Mouse (Mus musculus) lung, embryonic 14.5 days (tissue): ENCODE results near the gene Ifi202b. TPM values are rescaled to one million over a fixed set of nuclear protein-coding genes. Genes with fewer than 3 reads are reported as not detected.
"Not testable (repeated sequence)": the region's sequence is repeated elsewhere in the genome, so short reads cannot be mapped to it uniquely, and the experiment has no call there.

Experiments used
- ATAC-seq: fragments of 200-750 bp; cut with Nextera tagmentation; 2 replicates; pipeline ENCODE4 v1.8.0; 2017; ENCODE audit warnings: mild to moderate bottlenecking, moderate TSS enrichment, moderate library complexity; ENCODE audit not compliant: insufficient read depth
- DNase-seq: peaks from one replicate; pipeline ENCODE4 v3.0.0-alpha.2; 2015
- H3K27ac ChIP-seq: fragments of 300-500 bp; sonication (generic); 2 replicates; pipeline ENCODE4 v1.5.1; 2014; ENCODE audit warnings: low read depth, mild to moderate bottlenecking, moderate library complexity
- H3K27me3 ChIP-seq: fragments of 300-500 bp; sonication (generic); 2 replicates; pipeline ENCODE4 v1.6.1; 2014; ENCODE audit warnings: low read length, control low read depth; ENCODE audit not compliant: insufficient read depth
- H3K36me3 ChIP-seq: fragments of 300-500 bp; sonication (generic); 2 replicates; pipeline ENCODE4 v1.6.1; 2014; ENCODE audit warnings: control low read depth; ENCODE audit not compliant: insufficient read depth
- H3K4me1 ChIP-seq: fragments of 300-500 bp; sonication (generic); 2 replicates; pipeline ENCODE4 v1.6.1; 2014; ENCODE audit warnings: antibody characterized with exemption, control low read depth; ENCODE audit not compliant: insufficient read depth
- H3K4me2 ChIP-seq: fragments of 300-500 bp; sonication (generic); 2 replicates; pipeline ENCODE4 v1.6.1; 2014; ENCODE audit warnings: mild to moderate bottlenecking
- H3K4me3 ChIP-seq: fragments of 300-500 bp; sonication (generic); 2 replicates; pipeline ENCODE4 v1.5.1; 2014; ENCODE audit warnings: low read depth, low read length
- H3K9ac ChIP-seq: fragments of 300-500 bp; sonication (generic); 2 replicates; pipeline ENCODE4 v1.6.1; 2014
- H3K9me3 ChIP-seq: fragments of 300-500 bp; sonication (generic); 2 replicates; pipeline ENCODE4 v1.6.1; 2016; ENCODE audit warnings: low read depth, low read length, control low read depth
- CTCF ChIP-seq: IDR thresholded peaks from 2 replicates; pipeline ENCODE4 v1.5.1; 2016; ENCODE audit warnings: antibody characterized with exemption, low read depth
- WGBS: fragments of 180-500 bp; shearing (Covaris S2); extraction: QIAGEN DNeasy Blood & Tissue Kit; methylation state at CpG from one replicate; pipeline ENCODE4 v1.1.7; 2014; 5-methylcytosine and 5-hydroxymethylcytosine counted together
- polyA plus RNA-seq: library from polyadenylated mRNA; unstranded; fragments of >200 nt; fragmentation: Nextera tagmentation; extraction: Ambion mirVana; gene quantifications from 2 replicates; pipeline ENCODE4 v1.2.1, GENCODE M21; 2014

Ifi202b gene
- polyA plus RNA-seq, 1 experiment from 2014 or later = not detected

DNA sequence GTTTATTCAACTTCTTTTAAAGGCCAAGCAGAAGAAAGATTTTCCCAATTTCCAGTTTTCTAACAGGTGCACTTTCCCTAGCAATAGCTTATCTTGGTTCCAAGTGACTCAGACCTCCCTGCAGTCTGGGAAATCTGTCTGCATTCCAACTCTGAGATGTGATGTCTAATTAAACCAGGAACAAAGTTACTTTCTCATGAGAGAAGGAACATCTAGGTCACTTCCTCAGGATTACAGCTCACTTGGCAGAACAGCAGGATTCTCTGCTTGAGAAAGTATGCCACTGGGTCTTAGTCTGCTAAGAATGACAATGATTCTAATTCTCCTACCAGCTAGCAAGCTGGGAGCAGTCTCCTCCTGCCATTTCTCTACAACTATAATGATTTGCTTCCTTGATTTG is 9.4 kb downstream of the Ifi202b start:
- Histone ChIP-seq H3K27me3 (no peaks in the 10 kb centered on the region), H3K27ac (no peak overlapping the region), H3K9me3 (no peaks in the 10 kb centered on the region), H3K9ac (no peak overlapping the region), H3K36me3 (no peaks in the 10 kb centered on the region), H3K4me3 (no peak overlapping the region), H3K4me2 (no peak overlapping the region), H3K4me1 (no peaks in the 10 kb centered on the region)
- DNase-seq = no peak
- TF ChIP-seq CTCF = no peak
- ATAC-seq = no peak

- WGBS = 65% methylated on average over 1 of the region's 1 CpGs
- not testable (repeated sequence) for H3K4me2 ChIP-seq, ATAC-seq, H3K27ac ChIP-seq, H3K27me3 ChIP-seq, H3K9me3 ChIP-seq, H3K9ac ChIP-seq, DNase-seq, H3K4me1 ChIP-seq, H3K4me3 ChIP-seq, H3K36me3 ChIP-seq
Observed at GRCm38 (mm10) chr1:173961491-173961890, 21.1 kb downstream of the Ifi202b start.

- not testable (repeated sequence) for H3K4me2 ChIP-seq, H3K27me3 ChIP-seq, H3K4me1 ChIP-seq, H3K9me3 ChIP-seq, H3K36me3 ChIP-seq, DNase-seq, H3K9ac ChIP-seq, H3K27ac ChIP-seq, ATAC-seq, H3K4me3 ChIP-seq
- WGBS = 52% methylated on average over 3 of the region's 3 CpGs
Observed at GRCm38 (mm10) chr1:173959998-173960397, 22.5 kb downstream of the Ifi202b start.

DNA sequence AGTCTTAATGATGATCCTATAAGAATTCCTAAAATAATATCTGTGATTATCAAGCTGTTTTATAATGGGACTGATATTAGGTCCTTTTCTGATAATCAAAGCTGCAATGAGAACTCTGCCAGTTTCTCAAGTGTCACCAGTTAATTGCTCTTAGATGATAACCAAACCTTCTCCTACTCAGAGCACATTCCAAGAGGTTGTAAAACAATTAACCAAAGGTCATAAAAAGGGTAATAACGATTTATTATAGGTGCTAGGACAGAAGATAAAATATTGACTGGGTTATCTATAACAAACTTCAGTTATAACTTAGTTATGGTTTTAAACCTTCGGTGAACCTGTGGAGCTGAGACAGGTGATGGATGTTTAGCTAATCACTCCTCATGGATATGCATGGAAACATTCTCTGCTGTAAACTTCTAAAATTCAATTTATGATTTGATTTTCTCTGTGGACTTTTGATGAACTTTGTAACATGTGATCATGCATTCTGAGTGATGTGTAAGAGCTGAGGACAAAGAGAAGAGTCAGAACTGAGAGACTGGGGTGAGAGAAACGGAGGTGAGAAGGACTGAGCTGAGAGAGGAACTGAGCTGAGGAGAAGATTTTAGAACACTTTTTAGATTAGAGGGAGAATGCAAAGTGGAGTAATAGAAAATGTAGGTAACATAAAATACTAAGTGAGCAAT is 26.6 kb downstream of the Ifi202b start:
- H3K4me2 ChIP-seq, H3K27ac ChIP-seq, DNase-seq, H3K4me1 ChIP-seq, H3K36me3 ChIP-seq, H3K27me3 ChIP-seq, H3K9ac ChIP-seq, H3K9me3 ChIP-seq, ATAC-seq, H3K4me3 ChIP-seq: not testable (repeated sequence)
- WGBS = 38% methylated on average over 3 of the region's 3 CpGs

GRCm38 (mm10) chr1:173955071-173955796 is 27.3 kb downstream of the Ifi202b start:
- Histone ChIP-seq H3K9ac (no peak overlapping the region), H3K4me1 (no peaks in the 10 kb centered on the region), H3K9me3 (no peaks in the 10 kb centered on the region), H3K27me3 (no peaks in the 10 kb centered on the region), H3K4me3 (no peak overlapping the region), H3K36me3 (no peaks in the 10 kb centered on the region), H3K4me2 (no peak overlapping the region), H3K27ac (no peak overlapping the region)
- DNase-seq = no peak
- no peak for TF ChIP-seq CTCF
- 79% methylated on average over 2 of the region's 2 CpGs for WGBS
- ATAC-seq = no peak

- DNase-seq = no peak
- TF ChIP-seq CTCF = no peak
- H3K9me3 ChIP-seq = no peaks in the 10 kb centered on the region
- ATAC-seq = no peak
- WGBS = 69% methylated on average over 1 of the region's 1 CpGs
- no peak overlapping the region for H3K27ac ChIP-seq
- H3K27me3 ChIP-seq = no peaks in the 10 kb centered on the region
- H3K4me1 ChIP-seq = no peaks in the 10 kb centered on the region
- H3K4me2 ChIP-seq = no peak overlapping the region
- H3K9ac ChIP-seq = no peak overlapping the region
- no peaks in the 10 kb centered on the region for H3K36me3 ChIP-seq
- H3K4me3 ChIP-seq = no peak overlapping the region
Observed at GRCm38 (mm10) chr1:173953563-173953962, 29.0 kb downstream of the Ifi202b start.

GRCm38 (mm10) chr1:173949044-173949443 is 33.5 kb downstream of the Ifi202b start:
- not testable (repeated sequence) for H3K9ac ChIP-seq, H3K27me3 ChIP-seq, H3K27ac ChIP-seq, H3K4me3 ChIP-seq, H3K9me3 ChIP-seq, H3K4me1 ChIP-seq, DNase-seq, H3K36me3 ChIP-seq, ATAC-seq, H3K4me2 ChIP-seq
- 72% methylated on average over 2 of the region's 2 CpGs for WGBS

DNA sequence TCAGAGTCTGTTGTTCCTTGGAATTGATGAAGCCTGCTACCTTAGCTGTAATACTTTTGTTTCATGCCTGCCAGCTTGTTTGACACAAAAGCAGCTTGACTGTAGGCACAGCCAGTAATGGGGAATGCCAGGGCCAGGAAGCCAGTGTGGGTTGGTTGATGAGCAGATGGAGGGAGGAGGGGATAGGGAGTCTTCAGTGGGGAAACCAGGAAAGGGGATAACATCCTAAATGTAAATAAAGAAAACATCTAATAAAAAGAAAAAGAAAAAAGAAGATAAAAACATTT is 39.8 kb downstream of the Ifi202b start:
- ATAC-seq, H3K4me3 ChIP-seq, H3K4me1 ChIP-seq, H3K4me2 ChIP-seq, H3K9ac ChIP-seq, H3K27ac ChIP-seq, DNase-seq, H3K36me3 ChIP-seq, H3K27me3 ChIP-seq, H3K9me3 ChIP-seq: not testable (repeated sequence)

DNA sequence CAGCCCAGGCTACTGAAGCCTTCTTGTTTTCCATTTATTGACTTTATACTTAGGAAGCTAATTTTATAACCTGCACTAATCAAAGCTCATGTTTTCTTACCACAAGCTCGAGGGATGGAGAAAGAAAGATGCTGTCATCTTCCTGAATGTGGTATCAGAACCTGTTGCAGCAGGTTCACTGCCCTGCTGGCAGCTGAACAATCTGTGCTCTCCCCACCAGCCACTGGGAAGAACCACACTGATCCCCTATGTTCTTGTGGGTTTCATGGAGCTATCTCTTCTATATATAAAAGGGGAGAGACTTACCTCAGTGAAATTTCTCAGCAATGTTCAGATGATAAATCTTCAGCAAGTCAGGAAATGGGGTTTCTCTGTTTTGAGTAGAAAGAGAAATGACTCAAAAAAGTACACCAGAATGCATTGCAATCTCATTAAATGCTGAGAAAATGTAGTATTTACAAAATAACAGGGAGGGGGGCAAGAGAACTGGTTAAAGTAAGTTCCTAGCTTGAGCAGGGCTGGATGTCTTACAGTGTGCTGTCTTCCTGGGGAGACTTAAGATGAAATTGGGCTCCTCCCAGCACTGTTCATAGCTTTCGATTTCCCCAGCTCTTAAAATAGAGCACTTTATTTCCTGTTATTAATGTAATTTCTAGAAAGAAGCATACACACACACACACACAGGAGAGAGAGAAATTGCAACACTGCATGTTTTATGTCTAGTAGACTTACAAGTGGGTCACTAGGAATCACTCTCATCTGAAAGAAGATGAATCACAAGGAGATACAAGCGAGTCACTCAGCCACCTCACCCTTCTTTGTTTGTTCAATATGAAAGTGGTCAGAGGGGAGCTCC is 40.4 kb downstream of the Ifi202b start, which contains the start of the genes Mndal and Ifi203:
Gene Mndal, minus strand, starts transcription at position 568 of the 856 bp plus-strand sequence.
Gene Ifi203, minus strand, starts transcription at position 749 of the 856 bp plus-strand sequence.
- not testable (repeated sequence) for H3K27me3 ChIP-seq, H3K4me2 ChIP-seq, H3K27ac ChIP-seq, H3K9me3 ChIP-seq, H3K36me3 ChIP-seq, H3K4me3 ChIP-seq, DNase-seq, ATAC-seq, H3K4me1 ChIP-seq, H3K9ac ChIP-seq
- WGBS = 49% methylated on average over 3 of the region's 3 CpGs

GRCm38 (mm10) chr1:173941522-173941921 is 41.0 kb downstream of the Ifi202b start:
- 78% methylated on average over 2 of the region's 2 CpGs for WGBS
- not testable (repeated sequence) for H3K27ac ChIP-seq, H3K9me3 ChIP-seq

More at GRCm38 (mm10) chr1:173941522-173941921, 41.0 kb downstream of the Ifi202b start:
- not testable (repeated sequence) for H3K4me2 ChIP-seq, H3K27me3 ChIP-seq, H3K4me1 ChIP-seq, DNase-seq, H3K4me3 ChIP-seq, H3K9ac ChIP-seq, H3K36me3 ChIP-seq, ATAC-seq
